Mouse (Mus musculus) kidney, adult 11 months (tissue): ENCODE results near the gene Cited2.
A peak's percentile ranks its signal among the peaks of the same experiment; 100 is the strongest.

Experiments used
- DNase-seq: peaks from one replicate; pipeline ENCODE4 v3.0.0; 2022

Cited2 gene

GRCm38 (mm10) chr10:17723871-17724741 is 1.1 kb downstream of the Cited2 start:
- peak; percentile 59 for DNase-seq

DNA sequence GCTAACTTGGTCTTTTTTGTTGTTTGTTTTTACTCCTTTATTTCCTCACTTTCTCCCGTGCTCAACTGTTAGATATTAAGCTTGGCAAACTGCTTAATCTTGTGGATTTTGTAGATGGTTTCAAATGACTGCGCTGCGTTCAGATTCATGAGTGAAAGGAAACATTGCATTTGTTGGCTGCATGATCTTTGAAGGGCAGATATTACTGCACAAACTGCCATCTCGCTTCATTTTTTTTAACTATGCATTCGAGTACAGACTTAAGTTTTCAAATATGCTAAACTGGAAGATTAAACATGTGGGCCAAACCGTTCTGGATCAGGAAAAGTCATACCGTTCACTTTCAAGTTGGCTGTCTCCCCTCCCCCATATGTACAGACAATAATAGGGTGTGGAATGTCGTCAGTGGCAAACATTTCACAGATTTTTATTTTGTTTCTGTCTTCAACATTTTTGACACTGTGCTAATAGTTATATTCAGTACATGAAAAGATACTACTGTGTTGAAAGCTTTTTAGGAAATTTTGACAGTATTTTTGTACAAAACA is 2.1 kb downstream of the Cited2 start:
- no peak for DNase-seq

DNA sequence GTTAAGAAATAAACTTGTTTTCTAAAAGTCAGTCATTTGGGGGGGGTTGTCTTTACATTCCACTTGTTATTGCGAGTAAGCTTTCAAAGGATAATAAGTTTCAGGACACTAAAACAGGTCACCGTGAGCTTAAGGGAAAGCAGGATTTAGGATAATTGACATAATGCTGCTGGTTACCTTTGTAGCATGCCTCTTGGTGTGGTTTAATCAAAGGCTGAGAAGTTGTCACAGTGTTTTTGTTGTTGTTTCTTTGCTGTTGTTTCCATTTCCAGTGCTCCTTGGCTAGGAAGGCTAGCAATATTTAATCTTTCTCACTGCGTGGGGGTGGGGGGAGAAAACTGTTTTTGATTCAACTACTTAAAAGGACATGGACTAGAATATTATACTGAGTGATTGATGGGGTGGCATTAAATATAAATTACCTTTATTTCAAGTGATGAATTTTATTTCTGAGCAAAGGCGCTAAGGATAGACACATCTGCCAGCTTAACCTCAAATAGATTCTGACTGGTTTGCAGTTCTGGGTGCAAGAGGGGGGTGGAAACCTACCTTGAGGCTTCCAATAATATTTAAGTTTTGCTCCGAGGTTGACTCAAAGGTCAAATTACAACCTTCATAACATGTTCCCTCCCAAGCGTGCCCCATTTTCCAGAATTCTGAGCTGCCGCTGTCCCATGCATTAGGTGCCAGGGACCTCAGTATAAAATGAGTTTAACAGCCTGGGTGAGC is 2.8 kb downstream of the Cited2 start:
- peak; percentile 17 for DNase-seq

DNA sequence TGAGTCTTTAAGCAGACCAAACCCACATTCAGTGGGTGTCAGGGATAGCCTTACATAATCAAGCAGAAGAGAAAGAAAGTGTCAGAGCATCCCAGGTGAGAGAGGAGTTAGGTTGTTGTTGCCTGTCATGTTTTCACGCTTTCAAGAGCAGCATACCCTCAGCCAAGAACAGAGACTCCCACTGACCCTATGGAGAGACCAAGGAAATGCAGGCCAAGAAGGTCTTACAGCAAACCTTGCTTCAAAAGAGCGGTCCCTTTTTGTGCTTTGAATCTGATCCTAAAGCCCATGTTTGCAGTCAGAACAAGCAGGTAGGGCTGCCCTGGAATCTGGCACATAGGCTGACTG is 3.3 kb downstream of the Cited2 start:
- DNase-seq = peak; percentile 24

DNA sequence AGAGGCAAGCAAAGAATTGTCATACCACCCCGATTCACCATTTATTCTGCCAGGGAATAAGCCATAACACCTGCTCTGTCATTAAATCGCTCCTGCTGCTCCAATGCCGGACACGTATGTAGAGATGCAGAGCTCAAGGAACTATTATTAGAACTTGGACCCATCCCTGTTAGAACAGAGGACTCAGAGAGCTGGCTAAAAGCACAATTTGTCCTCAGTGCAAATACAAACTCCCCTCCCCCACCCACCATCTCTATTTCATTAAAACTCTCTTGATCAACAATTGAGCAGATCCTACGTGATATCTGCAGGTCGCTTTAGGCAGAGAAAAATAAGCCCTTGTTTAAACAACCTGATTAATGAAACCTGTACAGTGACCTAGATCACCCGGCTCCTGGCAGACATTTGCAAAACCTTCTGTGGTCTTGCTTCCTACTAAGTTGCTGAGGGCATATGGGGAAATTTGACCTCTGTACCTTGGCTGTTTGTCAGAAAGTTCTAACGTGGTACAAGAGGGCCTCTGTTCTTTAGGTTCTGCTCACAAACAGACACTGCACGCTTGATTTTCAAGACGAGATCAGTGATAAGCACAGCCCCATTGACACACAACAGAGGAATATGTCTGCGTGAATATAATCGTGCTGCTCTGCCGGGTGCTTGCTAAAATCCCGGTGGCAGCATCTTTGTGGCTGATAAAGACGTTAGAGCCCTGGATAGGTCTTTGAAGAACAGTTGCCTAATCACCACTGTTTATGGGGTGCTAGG is 4.3 kb downstream of the Cited2 start:
- DNase-seq = peak; percentile 64

GRCm38 (mm10) chr10:17727926-17728279 is 4.9 kb downstream of the Cited2 start:
- no peak for DNase-seq

DNA sequence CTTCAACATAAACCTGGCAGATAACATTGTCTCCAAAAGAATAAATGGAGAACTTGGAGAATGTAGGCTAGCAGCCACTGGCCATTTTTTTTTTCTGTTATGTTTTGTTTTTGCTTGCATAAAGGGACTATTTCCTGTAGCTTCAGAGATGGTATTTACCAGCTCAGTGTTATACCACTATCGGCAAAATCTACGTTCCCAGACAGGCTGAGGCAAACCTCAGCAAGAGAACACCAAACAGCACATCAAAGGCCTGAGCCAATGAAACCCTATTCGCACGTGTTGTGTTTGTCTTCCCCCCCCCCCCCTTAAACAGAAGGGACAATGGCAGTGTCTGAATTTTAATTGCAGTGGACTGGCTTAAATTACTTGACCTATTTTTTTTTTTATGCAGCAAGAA is 5.7 kb downstream of the Cited2 start:
- no peak for DNase-seq

GRCm38 (mm10) chr10:17729476-17729875 is 6.5 kb downstream of the Cited2 start:
- DNase-seq = no peak

GRCm38 (mm10) chr10:17733057-17733456 is 10.0 kb downstream of the Cited2 start:
- DNase-seq = peak; percentile 54

- DNase-seq = no peak
Measured at GRCm38 (mm10) chr10:17742581-17742980, 19.6 kb downstream of the Cited2 start.

DNA sequence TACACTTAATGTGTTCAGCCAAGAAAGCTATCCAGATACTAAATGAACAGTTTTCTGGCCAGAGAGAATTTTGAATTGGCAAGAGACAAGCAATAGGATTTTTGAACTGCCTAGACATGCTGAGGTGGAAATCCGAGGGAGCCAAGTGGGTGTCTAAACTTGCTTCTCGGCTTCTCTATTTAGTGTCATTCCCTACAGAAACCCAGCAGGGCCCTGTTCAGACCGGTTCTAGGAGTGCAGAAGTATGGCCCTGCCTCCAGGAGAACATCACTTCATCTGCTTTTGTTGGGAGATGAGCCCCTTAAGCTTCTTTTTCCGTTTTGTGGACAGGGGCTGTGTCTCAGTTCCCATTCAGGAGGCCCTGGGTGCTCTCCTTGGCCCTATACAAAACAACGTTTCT is 29.5 kb downstream of the Cited2 start:
- no peak for DNase-seq

DNA sequence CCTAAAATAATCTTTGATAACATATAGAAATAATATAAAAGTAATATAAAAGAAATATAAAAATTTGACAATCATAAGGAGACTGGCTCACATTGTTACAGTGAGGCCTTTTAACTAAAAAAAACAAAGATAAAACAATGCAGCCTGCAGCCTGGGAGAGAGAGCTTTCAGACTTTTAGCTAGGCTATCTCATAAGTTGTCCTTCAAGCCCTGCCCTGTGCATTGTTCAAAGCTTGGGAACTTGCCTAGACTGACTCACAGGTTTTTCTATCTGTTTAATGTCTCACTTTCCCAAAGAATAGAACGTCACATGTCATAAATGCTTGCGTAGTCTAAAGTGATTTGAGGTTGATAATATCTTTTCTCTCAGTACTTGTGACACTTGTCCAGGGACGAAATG is 36.8 kb downstream of the Cited2 start:
- DNase-seq = no peak

GRCm38 (mm10) chr10:17760750-17761613 is 38.0 kb downstream of the Cited2 start:
- DNase-seq = no peak

- no peak for DNase-seq
Measured at GRCm38 (mm10) chr10:17761652-17762051, 38.6 kb downstream of the Cited2 start.

- no peak for DNase-seq
Measured at GRCm38 (mm10) chr10:17762946-17763345, 39.9 kb downstream of the Cited2 start.

- DNase-seq = no peak
Measured at GRCm38 (mm10) chr10:17769856-17770255, 46.8 kb downstream of the Cited2 start.

DNA sequence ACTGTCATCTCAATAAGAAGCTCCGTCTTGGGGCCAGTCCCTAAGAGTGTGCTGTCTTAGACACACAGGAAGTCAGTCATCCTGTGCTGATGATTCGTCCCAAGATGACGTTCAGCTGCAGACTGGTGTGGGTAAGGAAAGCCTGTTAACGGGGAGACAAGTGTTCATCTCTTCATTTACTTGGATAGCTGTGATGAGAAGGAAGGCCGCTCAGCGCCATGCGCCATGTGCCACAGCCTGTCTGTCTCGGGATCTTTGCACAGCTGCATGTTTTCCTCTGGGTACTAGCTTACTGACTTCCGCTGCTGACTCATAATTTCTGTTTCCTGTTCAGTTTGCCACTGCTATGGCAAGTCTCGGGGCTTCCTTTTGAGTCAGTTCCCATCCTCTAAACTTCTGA is 49.3 kb downstream of the Cited2 start:
- peak; percentile 4 for DNase-seq

GRCm38 (mm10) chr10:17774366-17774765 is 51.3 kb downstream of the Cited2 start:
- DNase-seq = no peak

GRCm38 (mm10) chr10:17775079-17775478 is 52.1 kb downstream of the Cited2 start:
- DNase-seq = no peak
